In genomic region chr17:31721637-31722036, GRCm38 (mm10) we compare ENCODE assay signal across 23 mouse cellular contexts. TPM values are rescaled to one million over a fixed set of nuclear protein-coding genes. Genes with fewer than 3 reads are reported as not detected.
A peak's percentile ranks its signal among the peaks of the same experiment; 100 is the strongest.
DNase-seq lines count a peak whose midpoint lies in the region; ATAC-seq and TF ChIP-seq lines count a peak whose summit lies in the region.
"Had no signal": no experiment of that assay in that cellular context is flagged by ENCODE, and none has a peak within 500 bp of the region (broad histone marks: within the 10 kb centered on the region; RNA-seq: fewer than 3 reads in every experiment).

No protein-coding gene starts in this region.

- no peak overlapping the region for H3K4me3 ChIP-seq in bone marrow, adult 2 months (replicated peaks; ENCODE audit: control insufficient read depth, low read depth, low read length)
- H3K4me3 ChIP-seq: embryonic facial prominence, embryonic 10.5 days; embryonic facial prominence, embryonic 12.5 days; forebrain, embryonic 13.5 days; forebrain, embryonic 15.5 days had no signal

- ATAC-seq in common myeloid progenitor, adult 5-6 weeks (replicated peaks; ENCODE audit: low read depth, poor library complexity, severe bottlenecking) = peak; percentile 91
- peak; percentile 84 to 89 for ATAC-seq in hematopoietic stem cell, adult 5-6 weeks (replicated peaks in 1 of 2; ENCODE audit: insufficient read depth in 1 of 2, low FRiP score in 2 of 2, low TSS enrichment in 1 of 2, low read depth in 1 of 2, poor library complexity in 2 of 2, severe bottlenecking in 2 of 2)
- ATAC-seq in megakaryocyte-erythroid progenitor cell, adult 5-6 weeks (replicated peaks; ENCODE audit: low FRiP score, low TSS enrichment, poor library complexity, severe bottlenecking) = peak; percentile 81
- ATAC-seq: forebrain, embryonic 13.5 days; forebrain, embryonic 15.5 days; forebrain, postnatal 0 days had no signal

- TF ChIP-seq CTCF in bone marrow, adult 2 months (IDR thresholded peaks at IDR 0.05; ENCODE audit: control insufficient read depth, insufficient read depth, low read length) = no peak

- peaks cover 7% of the 10 kb centered on the region; the same call in 1 of the 2 replicates for H3K4me1 ChIP-seq in bone marrow, adult 2 months (ENCODE audit: control insufficient read depth, insufficient read depth, low read length)

- TF ChIP-seq POLR2A in bone marrow, adult 2 months (IDR thresholded peaks at IDR 0.05; ENCODE audit: borderline replicate concordance, control insufficient read depth, low read depth, low read length) = no peak

- no peak for DNase-seq in right cerebral cortex, postnatal 14 days
- DNase-seq in heart, postnatal 4 days = no peak
- DNase-seq in cerebellum, adult 11 months = no peak
- DNase-seq: adrenal gland, adult 2 months; adrenal gland, postnatal 10 days; adrenal gland, postnatal 25 days; cerebellum, adult 18-20 months; cerebellum, adult 8-10 months; cerebellum, adult 9-11 months; cerebellum, postnatal 14 days; cerebellum, postnatal 36 days; forebrain, postnatal 0 days had no signal

- peak overlapping the region; percentile 2; the same call in 1 of the 2 replicates for H3K27ac ChIP-seq in bone marrow, adult 2 months (ENCODE audit: control insufficient read depth, insufficient read depth, low read depth, low read length, poor library complexity)
- H3K27ac ChIP-seq: embryonic facial prominence, embryonic 10.5 days; embryonic facial prominence, embryonic 12.5 days; forebrain, embryonic 13.5 days; forebrain, embryonic 15.5 days had no signal

- 4% methylated on average over 6 of the region's 6 CpGs for WGBS in bone marrow, adult 2 months

RNA-seq across cellular contexts. Expression of gene Cryaa, which starts 44.0 kb away (rescaled TPM):
- polyA plus RNA-seq in bone marrow, adult 2 months (2011; ENCODE audit: insufficient read depth, insufficient read length, low replicate concordance, missing spikeins) = not detected in 2 replicates
- not detected in 2 replicates for total RNA-seq in common myeloid progenitor, adult 5-6 weeks (2017)
- not detected in 2 replicates for total RNA-seq in hematopoietic stem cell, adult 5-6 weeks (2017)
- not detected in 2 replicates for total RNA-seq in megakaryocyte-erythroid progenitor cell, adult 5-6 weeks (2014; fragmentation: Nextera tagmentation)
- total RNA-seq in megakaryocyte-erythroid progenitor cell, adult 5-6 weeks (2017) = not detected in 2 replicates
- total RNA-seq in heart, postnatal 4 days (2021) = not detected
- total RNA-seq: adrenal gland, adult 2 months; adrenal gland, postnatal 10 days; adrenal gland, postnatal 25 days; adrenal gland, postnatal 4 days; forebrain, postnatal 0 days; MEL had no signal
- polyA plus RNA-seq: adrenal gland, adult 2 months; C2C12; forebrain, embryonic 13.5 days; forebrain, embryonic 15.5 days; forebrain, postnatal 0 days had no signal
